18 mouse cellular contexts compared by ENCODE assay signal in the genomic region with DNA sequence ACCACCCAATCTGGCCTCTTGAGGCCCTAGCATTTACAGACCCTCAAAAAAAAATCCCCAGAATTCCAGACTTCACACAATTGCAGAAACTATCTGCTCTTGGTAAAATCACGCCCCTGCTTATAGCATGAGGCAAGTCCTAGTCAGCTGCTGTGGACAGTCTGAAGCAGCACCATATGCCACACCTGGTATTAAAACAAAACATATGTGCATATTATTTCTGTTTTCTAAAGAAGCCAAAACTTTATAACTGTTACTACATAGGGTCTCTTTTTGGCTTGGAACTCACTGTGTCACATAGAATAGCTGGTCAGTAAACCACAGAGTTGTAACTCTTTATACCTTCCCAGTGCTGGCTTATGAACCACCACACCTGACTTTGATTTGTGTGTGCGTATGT. TPM values are rescaled to one million over a fixed set of nuclear protein-coding genes. Genes with fewer than 3 reads are reported as not detected.
"Had no signal": no experiment of that assay in that cellular context is flagged by ENCODE, and none has a peak within 500 bp of the region (broad histone marks: within the 10 kb centered on the region; RNA-seq: fewer than 3 reads in every experiment).

No protein-coding gene starts in this region.

- H3K27me3 ChIP-seq: lung, embryonic 15.5 days; megakaryocyte, embryonic 14.5 days; midbrain, embryonic 13.5 days; midbrain, embryonic 15.5 days; neural tube, embryonic 12.5 days; stomach, embryonic 15.5 days had no signal

- H3K36me3 ChIP-seq: lung, embryonic 15.5 days; midbrain, embryonic 13.5 days; midbrain, embryonic 15.5 days; neural tube, embryonic 12.5 days; stomach, embryonic 15.5 days had no signal

- H3K4me2 ChIP-seq: lung, embryonic 15.5 days; midbrain, embryonic 11.5 days; midbrain, embryonic 13.5 days; midbrain, embryonic 15.5 days; neural tube, embryonic 12.5 days; stomach, embryonic 15.5 days had no signal

- DNase-seq: lung, adult 2 months; lung, postnatal 14 days; lung, postnatal 36 days; right cerebral cortex, postnatal 14 days; thymus, adult 2 months; thymus, postnatal 25 days; thymus, postnatal 4 days had no signal

- H3K9me3 ChIP-seq: lung, embryonic 15.5 days; midbrain, embryonic 13.5 days; midbrain, embryonic 15.5 days; neural tube, embryonic 12.5 days; stomach, embryonic 15.5 days had no signal

- H3K27ac ChIP-seq: lung, embryonic 15.5 days; macrophage; midbrain, embryonic 13.5 days; midbrain, embryonic 15.5 days; neural tube, embryonic 12.5 days; stomach, embryonic 15.5 days; stomach, postnatal 0 days had no signal

- H3K4me3 ChIP-seq: lung, embryonic 15.5 days; megakaryocyte, embryonic 14.5 days; midbrain, embryonic 13.5 days; midbrain, embryonic 15.5 days; neural tube, embryonic 12.5 days; stomach, embryonic 15.5 days had no signal

- H3K4me1 ChIP-seq: lung, embryonic 15.5 days; megakaryocyte, embryonic 14.5 days; midbrain, embryonic 13.5 days; midbrain, embryonic 15.5 days; neural tube, embryonic 12.5 days; stomach, embryonic 15.5 days had no signal

- H3K9ac ChIP-seq: lung, embryonic 15.5 days; midbrain, embryonic 13.5 days; midbrain, embryonic 15.5 days; neural tube, embryonic 12.5 days; stomach, embryonic 15.5 days had no signal

- ATAC-seq: lung, postnatal 0 days; midbrain, embryonic 13.5 days; midbrain, embryonic 15.5 days had no signal

RNA-seq across cellular contexts. Expression of a gene that starts 24.7 kb away (rescaled TPM):
- total RNA-seq: neutrophil, adult 5-6 weeks had no signal
